In genomic region chr4:95317821-95318290, GRCm38 (mm10) we compare ENCODE assay signal across 8 mouse cellular contexts.
DNase-seq lines count a peak whose midpoint lies in the region; ATAC-seq and TF ChIP-seq lines count a peak whose summit lies in the region.

No protein-coding gene starts in this region.

- no peaks in the 10 kb centered on the region for H3K36me3 ChIP-seq in intestine, embryonic 16.5 days (ENCODE audit: control insufficient read depth, insufficient read depth, low read length)
- no peaks in the 10 kb centered on the region for H3K36me3 ChIP-seq in lung, embryonic 15.5 days
- H3K36me3 ChIP-seq in small intestine, adult 2 months (ENCODE audit: control insufficient read depth, insufficient read depth, low read length) = no peaks in the 10 kb centered on the region

- no peak overlapping the region for H3K9ac ChIP-seq in intestine, embryonic 16.5 days (ENCODE audit: low read depth, low read length)
- no peak overlapping the region for H3K9ac ChIP-seq in lung, embryonic 15.5 days

- no peak overlapping the region for H3K4me3 ChIP-seq in intestine, embryonic 16.5 days (ENCODE audit: low read length)
- no peak overlapping the region for H3K4me3 ChIP-seq in lung, embryonic 15.5 days
- H3K4me3 ChIP-seq in small intestine, adult 2 months (ENCODE audit: low read depth, low read length) = no peak overlapping the region

- H3K4me1 ChIP-seq in intestine, embryonic 16.5 days (ENCODE audit: control insufficient read depth, insufficient read depth, low read length) = peaks cover 17% of the 10 kb centered on the region
- H3K4me1 ChIP-seq in lung, embryonic 15.5 days = peaks cover 20% of the 10 kb centered on the region
- peaks cover 10% of the 10 kb centered on the region for H3K4me1 ChIP-seq in small intestine, adult 2 months (ENCODE audit: control insufficient read depth, insufficient read depth, insufficient read length, low read length)

- no peak for TF ChIP-seq CTCF in small intestine, adult 2 months (IDR thresholded peaks at IDR 0.05; ENCODE audit: extremely low read depth, insufficient read length, insufficient replicate concordance, low read depth, low read length)

- H3K27me3 ChIP-seq in intestine, embryonic 16.5 days (replicated peaks; ENCODE audit: control insufficient read depth, insufficient read depth, low read length) = no peaks in the 10 kb centered on the region
- no peaks in the 10 kb centered on the region for H3K27me3 ChIP-seq in lung, embryonic 15.5 days
- H3K27me3 ChIP-seq in small intestine, adult 2 months (ENCODE audit: control insufficient read depth, insufficient read depth, low read length) = no peaks in the 10 kb centered on the region

- TF ChIP-seq POLR2A in small intestine, adult 2 months (IDR thresholded peaks at IDR 0.05; ENCODE audit: low read depth, low read length) = no peak

- ATAC-seq in intestine, embryonic 16.5 days = peak; percentile 86
- peak; percentile 90 for ATAC-seq in lung, embryonic 15.5 days (ENCODE audit: borderline replicate concordance, extremely low read depth, low FRiP score, low TSS enrichment)

- no peaks in the 10 kb centered on the region for H3K9me3 ChIP-seq in intestine, embryonic 16.5 days (ENCODE audit: control insufficient read depth, low read length)
- no peaks in the 10 kb centered on the region for H3K9me3 ChIP-seq in lung, embryonic 15.5 days

- H3K4me2 ChIP-seq in intestine, embryonic 16.5 days (ENCODE audit: low read depth, low read length) = no peak overlapping the region
- no peak overlapping the region; the same call in 1 of the 2 replicates for H3K4me2 ChIP-seq in lung, embryonic 15.5 days

- WGBS in intestine, embryonic 16.5 days = 54% methylated on average over 3 of the region's 3 CpGs
- 30% methylated on average over 3 of the region's 3 CpGs for WGBS in lung, embryonic 15.5 days
- 64% methylated on average over 3 of the region's 3 CpGs for WGBS in small intestine, adult 2 months

- peak overlapping the region; percentile 24; the same call in 1 of the 2 replicates for H3K27ac ChIP-seq in intestine, embryonic 16.5 days (ENCODE audit: low read length)
- peak overlapping the region; percentile 44 for H3K27ac ChIP-seq in lung, embryonic 15.5 days
- 0 out of 2 replicates have a peak overlapping the region, but pooled peaks have one; percentile 3 for H3K27ac ChIP-seq in small intestine, adult 2 months (ENCODE audit: insufficient read depth, low read depth, low read length)

- peak; percentile 19 to 34 for DNase-seq in cerebellum, postnatal 10 days
- DNase-seq in cerebellum, adult 18-20 months = no peak
- DNase-seq in embryo, embryonic 9.5 days (ENCODE audit: extremely low spot score) = peak; percentile 61
- peak; percentile 92 to 93 for DNase-seq in heart, adult 18-20 months
- no peak for DNase-seq in natural killer cell, adult 2 months (ENCODE audit: low spot score in 2 of 2)

Comparison
In these comparisons a context has a peak if more than half of its experiments do, and no peak if none do; other contexts are left out.
1. DNase-seq: peak in cerebellum, postnatal 10 days (2 of 2), embryo, embryonic 9.5 days (single experiment) and heart, adult 18-20 months (2 of 2); none in cerebellum, adult 18-20 months (0 of 2) and natural killer cell, adult 2 months (0 of 2).
2. Peak in every context shown above with its lines, with median percentiles within 50 percentile points of each other: H3K27ac ChIP-seq.